In genomic region chr4:134019641-134020351, GRCm38 (mm10) we compare ENCODE assay signal across 13 mouse cellular contexts. TPM values are rescaled to one million over a fixed set of nuclear protein-coding genes. Genes with fewer than 3 reads are reported as not detected.
DNase-seq lines count a peak whose midpoint lies in the region; ATAC-seq lines count a peak whose summit lies in the region.
"Had no signal": no experiment of that assay in that cellular context is flagged by ENCODE, and none has a peak within 500 bp of the region (broad histone marks: within the 10 kb centered on the region; RNA-seq: fewer than 3 reads in every experiment).

No protein-coding gene starts in this region.

- intact Hi-C loops in heart, postnatal 25 days (cut with DNase I): no loop called here
- intact Hi-C loops in gastrocnemius, postnatal 14 days (cut with DNase I; ENCODE audit: low total_unique reads): no loop called here

- H3K9ac ChIP-seq in heart, embryonic 13.5 days: no peak overlapping the region
- H3K9ac ChIP-seq in embryonic facial prominence, embryonic 11.5 days (replicated peaks; ENCODE audit: low read length): no peak overlapping the region
- peak overlapping the region; percentile 37; the same call in 1 of the 2 replicates for H3K9ac ChIP-seq in liver, embryonic 11.5 days (ENCODE audit: low read depth, low read length)
- peak overlapping the region; percentile 34; the same call in 1 of the 2 replicates for H3K9ac ChIP-seq in neural tube, embryonic 15.5 days (replicated peaks)
- H3K9ac ChIP-seq: embryonic facial prominence, embryonic 15.5 days had no signal

- H3K36me3 ChIP-seq in heart, embryonic 13.5 days: no peaks in the 10 kb centered on the region
- H3K36me3 ChIP-seq in embryonic facial prominence, embryonic 11.5 days (replicated peaks; ENCODE audit: control insufficient read depth, insufficient read depth, low read depth, low read length): no peaks in the 10 kb centered on the region
- H3K36me3 ChIP-seq in liver, embryonic 11.5 days (ENCODE audit: control insufficient read depth, insufficient read depth, low read length): no peaks in the 10 kb centered on the region
- H3K36me3 ChIP-seq in neural tube, embryonic 15.5 days: no peaks in the 10 kb centered on the region
- H3K36me3 ChIP-seq: embryonic facial prominence, embryonic 15.5 days had no signal

- no peak overlapping the region for H3K4me3 ChIP-seq in heart, embryonic 13.5 days
- no peak overlapping the region; the same call in 1 of the 2 replicates for H3K4me3 ChIP-seq in embryonic facial prominence, embryonic 11.5 days (ENCODE audit: low read depth, low read length)
- H3K4me3 ChIP-seq in liver, embryonic 11.5 days (ENCODE audit: low read depth, low read length): peak overlapping the region; percentile 27; the same call in 1 of the 2 replicates
- peak overlapping the region; percentile 30 for H3K4me3 ChIP-seq in neural tube, embryonic 15.5 days (replicated peaks)
- H3K4me3 ChIP-seq: embryonic facial prominence, embryonic 15.5 days had no signal

- 4% methylated on average over 16 of the region's 16 CpGs for WGBS in heart, embryonic 13.5 days
- WGBS in embryonic facial prominence, embryonic 11.5 days: 3% methylated on average over 16 of the region's 16 CpGs
- WGBS in liver, embryonic 11.5 days: 5% methylated on average over 16 of the region's 16 CpGs
- 3% methylated on average over 16 of the region's 16 CpGs for WGBS in neural tube, embryonic 15.5 days

- DNase-seq in heart, postnatal 25 days (ENCODE audit: low spot score): no peak
- peak; percentile 55 for DNase-seq in embryonic facial prominence, embryonic 11.5 days (ENCODE audit: low spot score)
- peak; percentile 46 for DNase-seq in liver, embryonic 11.5 days (ENCODE audit: low spot score)
- no peak for DNase-seq in lung, postnatal 25 days (ENCODE audit: low spot score)
- DNase-seq in gastrocnemius, postnatal 14 days: no peak
- no peak for DNase-seq in spleen, adult 18-20 months

- no peaks in the 10 kb centered on the region for H3K9me3 ChIP-seq in heart, embryonic 13.5 days
- H3K9me3 ChIP-seq in embryonic facial prominence, embryonic 11.5 days (replicated peaks; ENCODE audit: control insufficient read depth, low read length): no peaks in the 10 kb centered on the region
- H3K9me3 ChIP-seq in liver, embryonic 11.5 days (ENCODE audit: control insufficient read depth, low read length): no peaks in the 10 kb centered on the region
- H3K9me3 ChIP-seq in neural tube, embryonic 15.5 days (replicated peaks): no peaks in the 10 kb centered on the region
- H3K9me3 ChIP-seq: embryonic facial prominence, embryonic 15.5 days had no signal

- ATAC-seq in heart, embryonic 13.5 days (ENCODE audit: extremely low read depth, insufficient number of reproducible peaks, low FRiP score, low TSS enrichment): no peak
- peak; percentile 48; the same call in 1 of the 2 replicates for ATAC-seq in embryonic facial prominence, embryonic 11.5 days (replicated peaks; ENCODE audit: insufficient number of reproducible peaks, low FRiP score, low TSS enrichment, low read depth)
- peak; percentile 62 for ATAC-seq in liver, embryonic 11.5 days (replicated peaks; ENCODE audit: low FRiP score)
- ATAC-seq in neural tube, embryonic 15.5 days (ENCODE audit: low FRiP score): peak; percentile 85
- ATAC-seq: activated CD4-positive, CD25-positive, alpha-beta regulatory T cell, adult 4 months had no signal

- H3K4me1 ChIP-seq in heart, embryonic 13.5 days: peaks cover 23% of the 10 kb centered on the region
- peaks cover 17% of the 10 kb centered on the region for H3K4me1 ChIP-seq in embryonic facial prominence, embryonic 11.5 days (ENCODE audit: control insufficient read depth, insufficient read depth, low read length)
- H3K4me1 ChIP-seq in liver, embryonic 11.5 days (replicated peaks; ENCODE audit: control insufficient read depth, insufficient read depth, low read length): peaks cover 8% of the 10 kb centered on the region; the same call in 1 of the 2 replicates
- peaks cover 42% of the 10 kb centered on the region for H3K4me1 ChIP-seq in neural tube, embryonic 15.5 days

- H3K27ac ChIP-seq in heart, embryonic 13.5 days (replicated peaks): no peak overlapping the region
- H3K27ac ChIP-seq in embryonic facial prominence, embryonic 11.5 days (replicated peaks; ENCODE audit: low read depth, low read length): no peak overlapping the region
- H3K27ac ChIP-seq in liver, embryonic 11.5 days (ENCODE audit: low read depth, low read length): peak overlapping the region; percentile 75
- H3K27ac ChIP-seq in neural tube, embryonic 15.5 days (replicated peaks): peak overlapping the region; percentile 74
- H3K27ac ChIP-seq: embryonic facial prominence, embryonic 15.5 days had no signal

- peak overlapping the region; percentile 0; the same call in 1 of the 2 replicates for H3K4me2 ChIP-seq in heart, embryonic 13.5 days
- peak overlapping the region; percentile 5 for H3K4me2 ChIP-seq in embryonic facial prominence, embryonic 11.5 days (ENCODE audit: low read depth, low read length)
- peak overlapping the region; percentile 56 for H3K4me2 ChIP-seq in liver, embryonic 11.5 days
- H3K4me2 ChIP-seq in neural tube, embryonic 15.5 days: peak overlapping the region; percentile 64
- H3K4me2 ChIP-seq: embryonic facial prominence, embryonic 15.5 days had no signal

- H3K27me3 ChIP-seq in heart, embryonic 13.5 days (replicated peaks): peaks cover 54% of the 10 kb centered on the region
- H3K27me3 ChIP-seq in embryonic facial prominence, embryonic 11.5 days (ENCODE audit: control insufficient read depth, insufficient read depth, low read length): no peaks in the 10 kb centered on the region
- peaks cover 41% of the 10 kb centered on the region for H3K27me3 ChIP-seq in liver, embryonic 11.5 days (replicated peaks; ENCODE audit: control insufficient read depth, insufficient read depth, low read length)
- peaks cover 26% of the 10 kb centered on the region for H3K27me3 ChIP-seq in neural tube, embryonic 15.5 days (replicated peaks)

RNA-seq across cellular contexts. Expression of gene Lin28a, which starts 1.2 kb away (rescaled TPM):
- polyA plus RNA-seq in heart, embryonic 13.5 days (2015; fragmentation: Nextera tagmentation; extraction: Ambion mirVana): 0.25 and 0.27 TPM in 2 replicates
- total RNA-seq in heart, postnatal 25 days (2021): not detected
- 0.49 and 2.2 TPM in 2 replicates for polyA plus RNA-seq in embryonic facial prominence, embryonic 11.5 days (2014; fragmentation: Nextera tagmentation; extraction: Ambion mirVana)
- 5.8 TPM in 2 replicates for polyA plus RNA-seq in liver, embryonic 11.5 days (2014; fragmentation: Nextera tagmentation; extraction: Ambion mirVana)
- polyA plus RNA-seq in neural tube, embryonic 15.5 days (2015; fragmentation: Nextera tagmentation; extraction: Ambion mirVana): 0.19 and 0.37 TPM in 2 replicates
- 1 to 10 TPM; 1.9 to 3.0 TPM for total RNA-seq in gastrocnemius, postnatal 14 days (2021)
- total RNA-seq: liver, adult 2 months had no signal
- polyA plus RNA-seq: activated CD4-positive, CD25-positive, alpha-beta regulatory T cell, adult 4 months; C2C12; embryonic facial prominence, embryonic 15.5 days; liver, adult 2 months had no signal

RNA-seq across cellular contexts. Expression of gene Dhdds, which starts 19.1 kb away (rescaled TPM):
- 31.0 and 33.6 TPM in 2 replicates for polyA plus RNA-seq in heart, embryonic 13.5 days (2015; fragmentation: Nextera tagmentation; extraction: Ambion mirVana)
- total RNA-seq in heart, postnatal 25 days (2021): 10 to 100 TPM; 26.4 to 30.1 TPM
- 38.1 and 46.1 TPM in 2 replicates for polyA plus RNA-seq in embryonic facial prominence, embryonic 11.5 days (2014; fragmentation: Nextera tagmentation; extraction: Ambion mirVana)
- polyA plus RNA-seq in liver, embryonic 11.5 days (2014; fragmentation: Nextera tagmentation; extraction: Ambion mirVana): 30.9 and 39.0 TPM in 2 replicates
- 47.0 and 47.4 TPM in 2 replicates for polyA plus RNA-seq in neural tube, embryonic 15.5 days (2015; fragmentation: Nextera tagmentation; extraction: Ambion mirVana)
- total RNA-seq in gastrocnemius, postnatal 14 days (2021): 10 to 100 TPM; 11.3 to 13.0 TPM

RNA-seq across cellular contexts. Expression of gene Zfp683, which starts 33.8 kb away (rescaled TPM):
- not detected in 2 replicates for polyA plus RNA-seq in heart, embryonic 13.5 days (2015; fragmentation: Nextera tagmentation; extraction: Ambion mirVana)
- total RNA-seq in heart, postnatal 25 days (2021): not detected
- not detected in 2 replicates for polyA plus RNA-seq in embryonic facial prominence, embryonic 11.5 days (2014; fragmentation: Nextera tagmentation; extraction: Ambion mirVana)
- not detected in 2 replicates for polyA plus RNA-seq in liver, embryonic 11.5 days (2014; fragmentation: Nextera tagmentation; extraction: Ambion mirVana)
- polyA plus RNA-seq in neural tube, embryonic 15.5 days (2015; fragmentation: Nextera tagmentation; extraction: Ambion mirVana): not detected in 2 replicates
- not detected for total RNA-seq in gastrocnemius, postnatal 14 days (2021)
- total RNA-seq: hematopoietic stem cell, adult 5-6 weeks; liver, adult 2 months had no signal
- polyA plus RNA-seq: C2C12; embryonic facial prominence, embryonic 15.5 days had no signal

RNA-seq across cellular contexts. Expression of gene Crybg2, which starts 40.8 kb away (rescaled TPM):
- 0.46 TPM in 1 of 2 replicates, not detected in the other for polyA plus RNA-seq in heart, embryonic 13.5 days (2015; fragmentation: Nextera tagmentation; extraction: Ambion mirVana)
- total RNA-seq in heart, postnatal 25 days (2021): not detected
- polyA plus RNA-seq in embryonic facial prominence, embryonic 11.5 days (2014; fragmentation: Nextera tagmentation; extraction: Ambion mirVana): 1.8 and 3.6 TPM in 2 replicates
- polyA plus RNA-seq in liver, embryonic 11.5 days (2014; fragmentation: Nextera tagmentation; extraction: Ambion mirVana): 1.2 and 1.7 TPM in 2 replicates
- 2.5 and 3.7 TPM in 2 replicates for polyA plus RNA-seq in neural tube, embryonic 15.5 days (2015; fragmentation: Nextera tagmentation; extraction: Ambion mirVana)
- not detected for total RNA-seq in gastrocnemius, postnatal 14 days (2021)
- polyA plus RNA-seq: C2C12 had no signal

RNA-seq across cellular contexts. Expression of gene Hmgn2, which starts 51.3 kb away (rescaled TPM):
- polyA plus RNA-seq in heart, embryonic 13.5 days (2015; fragmentation: Nextera tagmentation; extraction: Ambion mirVana): 1,526 and 1,676 TPM in 2 replicates
- total RNA-seq in heart, postnatal 25 days (2021): 100 to 1,000 TPM; 104 to 120 TPM
- 3,707 and 3,970 TPM in 2 replicates for polyA plus RNA-seq in embryonic facial prominence, embryonic 11.5 days (2014; fragmentation: Nextera tagmentation; extraction: Ambion mirVana)
- polyA plus RNA-seq in liver, embryonic 11.5 days (2014; fragmentation: Nextera tagmentation; extraction: Ambion mirVana): 1,890 and 1,897 TPM in 2 replicates
- polyA plus RNA-seq in neural tube, embryonic 15.5 days (2015; fragmentation: Nextera tagmentation; extraction: Ambion mirVana): 921 and 1,163 TPM in 2 replicates
- total RNA-seq in gastrocnemius, postnatal 14 days (2021): 100 to 1,000 TPM; 110 to 135 TPM

Comparison
In these comparisons a context has a peak if more than half of its experiments do, and no peak if none do; other contexts are left out.
1. H3K27ac ChIP-seq: peak in liver, embryonic 11.5 days (single experiment) and neural tube, embryonic 15.5 days (single experiment); none in heart, embryonic 13.5 days (single experiment) and embryonic facial prominence, embryonic 11.5 days (single experiment).
2. H3K4me2 ChIP-seq: peak in every context shown above with its lines; median percentile 64 in neural tube, embryonic 15.5 days; 56 in liver, embryonic 11.5 days; 5 in embryonic facial prominence, embryonic 11.5 days; 0 in heart, embryonic 13.5 days.
3. H3K4me3 ChIP-seq: peak in liver, embryonic 11.5 days (single experiment) and neural tube, embryonic 15.5 days (single experiment); none in heart, embryonic 13.5 days (single experiment) and embryonic facial prominence, embryonic 11.5 days (single experiment).
4. H3K9ac ChIP-seq: peak in liver, embryonic 11.5 days (single experiment) and neural tube, embryonic 15.5 days (single experiment); none in heart, embryonic 13.5 days (single experiment) and embryonic facial prominence, embryonic 11.5 days (single experiment).
5. DNase-seq: peak in embryonic facial prominence, embryonic 11.5 days (single experiment) and liver, embryonic 11.5 days (single experiment); none in heart, postnatal 25 days (single experiment), lung, postnatal 25 days (single experiment), gastrocnemius, postnatal 14 days (single experiment) and spleen, adult 18-20 months (0 of 2).